Mouse (Mus musculus) ES-Bruce4 (cell line): ENCODE measurements around the gene Fam227b.

Experiments
- CTCF ChIP-seq: IDR thresholded peaks from one replicate; pipeline ENCODE4 v1.8.1; 2011; ENCODE audit warnings: low read depth, low read length
- EP300 ChIP-seq: IDR thresholded peaks from 2 replicates; pipeline ENCODE4 v1.6.1; 2011; ENCODE audit warnings: low read depth, low read length; ENCODE audit not compliant: insufficient read depth
- POLR2A ChIP-seq: IDR thresholded peaks from one replicate; pipeline ENCODE4 v1.8.1; 2011; ENCODE audit warnings: low read length; ENCODE audit not compliant: insufficient read depth

GRCm38 (mm10) chr2:126084326-126084725, 67.5 kb downstream of the Fam227b start:
- TF ChIP-seq POLR2A (no peak), EP300 (no peak), CTCF (no peak)
